Mouse (Mus musculus) forebrain, postnatal 0 days (tissue): ENCODE measurements at regions not wholly inside any gene's neighbourhood (a gene's known extent, or its start where the extent isn't known, plus 50 kb on each side); places are given as distances from the start of the nearest gene placed in this dataset.

Experiments used
- ATAC-seq: fragments of 200-750 bp; cut with Nextera tagmentation; 2 replicates; pipeline ENCODE4 v1.8.0; 2017; ENCODE audit warnings: mild to moderate bottlenecking, moderate library complexity
- DNase-seq: peaks from one replicate; pipeline ENCODE4 v3.0.0-alpha.2; 2015
- H3K27ac ChIP-seq: fragments of 300-500 bp; sonication (generic); 2 replicates; pipeline ENCODE4 v1.5.1; 2014; ENCODE audit warnings: low read depth, mild to moderate bottlenecking, antibody characterized with exemption, low read length, moderate library complexity, mixed read lengths
- H3K27me3 ChIP-seq: fragments of 300-500 bp; sonication (generic); 2 replicates; pipeline ENCODE4 v1.6.1; 2014; ENCODE audit warnings: mild to moderate bottlenecking, low read length, mixed read lengths; ENCODE audit not compliant: insufficient read depth
- H3K36me3 ChIP-seq: fragments of 300-500 bp; sonication (generic); 2 replicates; pipeline ENCODE4 v1.6.1; 2014; ENCODE audit warnings: mild to moderate bottlenecking, moderate library complexity; ENCODE audit not compliant: insufficient read depth
- H3K4me1 ChIP-seq: fragments of 300-500 bp; sonication (generic); 2 replicates; pipeline ENCODE4 v1.6.1; 2014; ENCODE audit warnings: antibody characterized with exemption; ENCODE audit not compliant: insufficient read depth
- H3K4me2 ChIP-seq: fragments of 300-500 bp; sonication (generic); 2 replicates; pipeline ENCODE4 v1.6.1; 2014; ENCODE audit warnings: low read depth, mild to moderate bottlenecking, moderate library complexity
- H3K4me3 ChIP-seq: fragments of 300-500 bp; sonication (generic); 2 replicates; pipeline ENCODE4 v1.5.1; 2014; ENCODE audit warnings: low read depth, low read length, mixed read lengths
- H3K9ac ChIP-seq: fragments of 300-500 bp; sonication (generic); 2 replicates; pipeline ENCODE4 v1.6.1; 2014; ENCODE audit warnings: mild to moderate bottlenecking
- H3K9me3 ChIP-seq: fragments of 300-500 bp; sonication (generic); 2 replicates; pipeline ENCODE4 v1.6.1; 2016; ENCODE audit warnings: low read length
- CTCF ChIP-seq: sonication (generic); IDR thresholded peaks from 2 replicates; pipeline ENCODE4 v1.5.1; 2016; ENCODE audit warnings: antibody characterized with exemption, control low read depth, low read depth
- whole genome bisulfite sequencing: fragments of 180-500 bp; shearing (Covaris S2); extraction: QIAGEN DNeasy Blood & Tissue Kit; methylation state at CpG from one replicate; pipeline ENCODE4 v1.1.7; 2014; 5-methylcytosine and 5-hydroxymethylcytosine counted together

GRCm38 (mm10) chr14:15603954-15604523 lies 165.3 kb upstream of the Lrrc3b start:
- 70% methylated on average over 3 of the region's 3 CpGs for WGBS
- Histone ChIP-seq H3K36me3 (no peaks in the 10 kb centered on the region), H3K27me3 (no peaks in the 10 kb centered on the region), H3K4me3 (no peak overlapping the region), H3K27ac (no peak overlapping the region), H3K9me3 (no peaks in the 10 kb centered on the region), H3K4me2 (no peak overlapping the region), H3K4me1 (no peaks in the 10 kb centered on the region), H3K9ac (no peak overlapping the region)
- ATAC-seq (peak; percentile 78), DNase-seq (peak; percentile 49)
- TF ChIP-seq CTCF: no peak

DNA sequence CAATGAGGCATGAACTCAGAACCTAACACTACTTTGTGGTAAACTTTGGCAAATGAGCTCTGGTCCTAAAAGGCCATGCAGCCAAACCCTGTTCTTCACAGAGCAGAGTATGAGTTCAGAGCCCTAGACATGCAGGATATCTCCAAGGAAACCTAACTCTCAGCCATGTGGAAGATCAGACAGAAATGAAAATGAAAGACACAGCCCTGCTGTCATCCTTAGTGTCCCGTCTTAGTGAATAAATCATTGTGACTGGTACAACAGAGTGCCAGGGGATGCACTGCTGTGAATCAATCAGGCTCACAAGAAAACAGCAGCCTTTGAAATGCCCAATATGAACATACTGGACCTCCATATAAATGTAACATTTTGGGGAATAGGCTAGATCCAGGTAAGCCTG lies 171.4 kb upstream of the Lrrc3b start:
- Histone ChIP-seq H3K4me1 (no peaks in the 10 kb centered on the region), H3K9ac (no peak overlapping the region), H3K36me3 (no peaks in the 10 kb centered on the region), H3K9me3 (no peaks in the 10 kb centered on the region), H3K4me3 (no peak overlapping the region), H3K4me2 (no peak overlapping the region), H3K27ac (no peak overlapping the region), H3K27me3 (no peaks in the 10 kb centered on the region)
- 46% methylated on average over 1 of the region's 1 CpGs for WGBS
- no peak for TF ChIP-seq CTCF
- ATAC-seq (peak; percentile 25; the same call in 1 of the 2 replicates), DNase-seq (no peak)

- no peak for TF ChIP-seq CTCF
- no peak for ATAC-seq
- WGBS: 32% methylated on average over 2 of the region's 2 CpGs
These were observed 195.8 kb upstream of the Lrrc3b start for GRCm38 (mm10) chr14:15634581-15634980.

GRCm38 (mm10) chr14:15637681-15638080 lies 198.9 kb upstream of the Lrrc3b start:
- H3K9ac ChIP-seq: no peak overlapping the region
- no peaks in the 10 kb centered on the region for H3K4me1 ChIP-seq
- no peak for DNase-seq
- WGBS: 85% methylated on average over 2 of the region's 2 CpGs
- no peak overlapping the region for H3K4me3 ChIP-seq
- no peaks in the 10 kb centered on the region for H3K36me3 ChIP-seq
- no peak for TF ChIP-seq CTCF
- no peaks in the 10 kb centered on the region for H3K27me3 ChIP-seq
- H3K4me2 ChIP-seq: no peak overlapping the region
- ATAC-seq: no peak
- no peak overlapping the region for H3K27ac ChIP-seq
- no peaks in the 10 kb centered on the region for H3K9me3 ChIP-seq

More at GRCm38 (mm10) chr14:15634581-15634980, 195.8 kb upstream of the Lrrc3b start:
- DNase-seq: no peak
- Histone ChIP-seq H3K9ac (no peak overlapping the region), H3K27ac (no peak overlapping the region), H3K9me3 (no peaks in the 10 kb centered on the region), H3K36me3 (no peaks in the 10 kb centered on the region), H3K27me3 (no peaks in the 10 kb centered on the region), H3K4me1 (no peaks in the 10 kb centered on the region), H3K4me3 (no peak overlapping the region), H3K4me2 (no peak overlapping the region)

DNA sequence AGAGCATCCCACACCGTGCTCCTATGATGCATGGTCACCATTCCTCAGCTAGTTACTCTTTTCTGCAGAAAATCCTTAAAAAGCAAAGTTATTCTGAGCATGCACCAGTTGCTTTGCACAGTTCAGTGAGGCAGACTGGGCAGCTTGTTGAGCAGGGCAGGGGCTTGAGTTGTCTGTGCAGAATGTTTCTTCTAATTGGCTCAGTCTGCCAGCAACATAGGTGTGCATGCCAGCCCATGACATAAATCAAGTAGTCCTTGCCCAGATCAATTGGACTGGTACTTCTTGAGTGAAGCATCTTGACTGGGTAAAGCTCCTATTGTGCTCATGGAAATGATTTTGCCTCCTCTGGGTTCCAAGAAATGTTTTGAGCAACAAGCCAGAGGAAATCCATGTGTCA lies 200.1 kb upstream of the Lrrc3b start:
- ATAC-seq: peak; percentile 83
- peak; percentile 29 for DNase-seq
- 83% methylated on average over 1 of the region's 1 CpGs for WGBS
- H3K36me3 ChIP-seq: no peaks in the 10 kb centered on the region
- no peak overlapping the region for H3K9ac ChIP-seq
- H3K4me2 ChIP-seq: no peak overlapping the region
- no peaks in the 10 kb centered on the region for H3K4me1 ChIP-seq
- no peak for TF ChIP-seq CTCF
- H3K27me3 ChIP-seq: no peaks in the 10 kb centered on the region
- H3K27ac ChIP-seq: no peak overlapping the region
- H3K4me3 ChIP-seq: no peak overlapping the region
- H3K9me3 ChIP-seq: no peaks in the 10 kb centered on the region

GRCm38 (mm10) chr14:15660886-15661285 lies 222.1 kb upstream of the Lrrc3b start:
- Histone ChIP-seq H3K9me3 (no peaks in the 10 kb centered on the region), H3K4me1 (no peaks in the 10 kb centered on the region), H3K4me2 (no peak overlapping the region), H3K27me3 (no peaks in the 10 kb centered on the region), H3K36me3 (no peaks in the 10 kb centered on the region), H3K27ac (no peak overlapping the region), H3K9ac (no peak overlapping the region), H3K4me3 (no peak overlapping the region)
- no peak for DNase-seq
- TF ChIP-seq CTCF: no peak
- 43% methylated on average over 2 of the region's 2 CpGs for WGBS
- no peak for ATAC-seq

DNA sequence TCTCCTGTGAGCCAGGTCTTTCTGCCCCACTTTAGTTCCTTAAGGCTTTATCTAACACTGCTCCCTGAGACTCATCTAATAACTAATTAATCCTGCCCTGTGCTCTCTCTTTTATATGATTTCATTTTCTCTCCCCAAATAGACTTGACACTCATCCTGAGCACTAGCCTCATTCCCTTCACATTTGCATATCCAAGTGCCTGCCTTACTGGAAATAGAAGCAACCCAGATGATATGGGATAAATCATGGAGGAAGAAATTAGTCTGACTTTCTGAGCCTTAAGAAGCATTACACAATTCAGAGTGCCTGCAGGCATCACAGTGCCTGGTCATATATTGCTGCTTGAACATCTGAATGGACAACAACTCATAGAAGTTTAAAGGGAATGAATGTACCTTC lies 233.5 kb upstream of the Lrrc3b start:
- no peaks in the 10 kb centered on the region for H3K27me3 ChIP-seq
- no peaks in the 10 kb centered on the region for H3K9me3 ChIP-seq
- ATAC-seq (no peak), DNase-seq (no peak)
- H3K27ac ChIP-seq: no peak overlapping the region
- H3K4me3 ChIP-seq: no peak overlapping the region
- H3K36me3 ChIP-seq: no peaks in the 10 kb centered on the region
- TF ChIP-seq CTCF: no peak
- no peak overlapping the region for H3K9ac ChIP-seq
- no peaks in the 10 kb centered on the region for H3K4me1 ChIP-seq
- H3K4me2 ChIP-seq: no peak overlapping the region
